Mouse (Mus musculus) liver, adult 2 months (tissue): ENCODE measurements at regions not wholly inside any gene's neighbourhood (a gene's known extent, or its start where the extent isn't known, plus 50 kb on each side); places are given as distances from the start of the nearest gene placed in this dataset.

Experiments used
- DNase-seq: peaks from one replicate; pipeline ENCODE4 v3.0.0-alpha.2; 2011; ENCODE audit warnings: low read depth, low spot score; ENCODE audit errors: extremely low read depth
- H3K27ac ChIP-seq: fragments of 200-500 bp; replicated peaks from 2 replicates; pipeline ENCODE4 v1.5.1; 2012; ENCODE audit warnings: low read depth, mild to moderate bottlenecking, control low read depth, inconsistent platforms, low read length; ENCODE audit not compliant: insufficient read depth
- H3K27me3 ChIP-seq: fragments of 200-500 bp; 2 replicates; pipeline ENCODE4 v1.6.1; 2012; ENCODE audit warnings: mild to moderate bottlenecking, moderate library complexity, low read length, inconsistent platforms; ENCODE audit not compliant: control insufficient read depth, insufficient read depth
- H3K36me3 ChIP-seq: fragments of 200-500 bp; 2 replicates; pipeline ENCODE4 v1.6.1; 2012; ENCODE audit warnings: low read length, inconsistent platforms; ENCODE audit not compliant: control insufficient read depth, insufficient read depth
- H3K4me1 ChIP-seq: fragments of 200-500 bp; 2 replicates; pipeline ENCODE4 v1.6.1; 2011; ENCODE audit warnings: low read length; ENCODE audit not compliant: control insufficient read depth, insufficient read depth
- H3K4me3 ChIP-seq: fragments of 200-500 bp; 2 replicates; pipeline ENCODE4 v1.5.1; 2011; ENCODE audit warnings: low read depth, mild to moderate bottlenecking, control low read depth, low read length, moderate library complexity; ENCODE audit not compliant: insufficient read depth
- H3K79me2 ChIP-seq: fragments of 200-500 bp; 2 replicates; pipeline ENCODE4 v1.6.1; 2012; ENCODE audit warnings: inconsistent platforms, mild to moderate bottlenecking, low read length, moderate library complexity; ENCODE audit not compliant: control insufficient read depth, insufficient read depth
- H3K9ac ChIP-seq: fragments of 200-500 bp; 2 replicates; pipeline ENCODE4 v1.6.1; 2012; ENCODE audit warnings: low read depth, mild to moderate bottlenecking, control low read depth, inconsistent platforms, low read length
- CTCF ChIP-seq: fragments of 200-500 bp; IDR thresholded peaks from 2 replicates; pipeline ENCODE4 v1.5.1; 2011; ENCODE audit warnings: low read depth, low read length, control low read depth
- POLR2A ChIP-seq: fragments of 200-500 bp; IDR thresholded peaks from 2 replicates; pipeline ENCODE4 v1.6.1; 2011; ENCODE audit warnings: low read length, control low read depth; ENCODE audit not compliant: insufficient read depth; ENCODE audit errors: extremely low read depth
- WGBS: fragments of 180-500 bp; shearing (Covaris S2); methylation state at CpG from one replicate; pipeline ENCODE4 v1.1.7; 2018; 5-methylcytosine and 5-hydroxymethylcytosine counted together

DNA sequence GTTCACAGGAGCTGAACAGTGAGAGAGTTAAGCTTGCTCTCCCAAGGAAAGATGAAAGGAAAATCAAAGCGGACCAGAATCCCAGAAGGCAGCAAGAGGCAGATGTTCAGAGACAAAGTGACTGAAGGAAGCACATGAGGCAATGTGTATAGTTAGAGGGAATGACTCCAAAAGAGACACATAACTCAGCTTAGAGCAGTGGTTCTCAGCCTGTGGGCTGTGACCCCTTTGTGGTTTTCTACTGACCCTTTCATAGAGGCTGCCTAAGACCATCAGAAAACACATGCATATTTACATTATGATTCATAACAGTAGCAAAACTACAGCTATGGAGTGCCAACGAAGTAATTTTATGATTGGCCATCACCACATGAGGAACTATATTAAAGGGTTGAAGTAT lies 301.5 kb upstream of the Hnrnpa3 start:
- Histone ChIP-seq H3K4me1 (0 out of 2 replicates have a peak, but pooled peaks cover 1% of the 10 kb centered on the region), H3K27ac (no peak overlapping the region), H3K79me2 (no peaks in the 10 kb centered on the region), H3K4me3 (no peak overlapping the region), H3K9ac (no peak overlapping the region), H3K27me3 (no peaks in the 10 kb centered on the region), H3K36me3 (no peaks in the 10 kb centered on the region)
- 78% methylated on average over 2 of the region's 2 CpGs for WGBS
- DNase-seq, result no peak
- TF ChIP-seq CTCF (no peak), POLR2A (no peak)

GRCm38 (mm10) chr2:75360936-75361335 lies 298.1 kb upstream of the Hnrnpa3 start:
- Histone ChIP-seq H3K79me2 (no peaks in the 10 kb centered on the region), H3K27me3 (no peaks in the 10 kb centered on the region), H3K27ac (no peak overlapping the region), H3K9ac (no peak overlapping the region), H3K4me1 (0 out of 2 replicates have a peak, but pooled peaks cover 1% of the 10 kb centered on the region), H3K4me3 (no peak overlapping the region), H3K36me3 (no peaks in the 10 kb centered on the region)
- WGBS, result 74% methylated on average over 3 of the region's 3 CpGs
- no peak for DNase-seq
- no peak for TF ChIP-seq CTCF
- no peak for TF ChIP-seq POLR2A

- Histone ChIP-seq H3K79me2 (no peaks in the 10 kb centered on the region), H3K27ac (no peak overlapping the region), H3K4me1 (no peaks in the 10 kb centered on the region), H3K4me3 (no peak overlapping the region), H3K36me3 (no peaks in the 10 kb centered on the region), H3K27me3 (no peaks in the 10 kb centered on the region; the same call in 1 of the 2 replicates), H3K9ac (no peak overlapping the region)
- DNase-seq, result no peak
- TF ChIP-seq CTCF (no peak), POLR2A (no peak)
- WGBS, result 82% methylated on average over 5 of the region's 5 CpGs
Measured at GRCm38 (mm10) chr2:75376666-75377065, 282.4 kb upstream of the Hnrnpa3 start.

- Histone ChIP-seq H3K27ac (no peak overlapping the region), H3K36me3 (no peaks in the 10 kb centered on the region), H3K9ac (no peak overlapping the region), H3K4me1 (no peaks in the 10 kb centered on the region), H3K27me3 (no peaks in the 10 kb centered on the region), H3K4me3 (no peak overlapping the region), H3K79me2 (no peaks in the 10 kb centered on the region)
- no peak for DNase-seq
- TF ChIP-seq CTCF (no peak), POLR2A (no peak)
- 71% methylated on average over 7 of the region's 7 CpGs for WGBS
Measured at GRCm38 (mm10) chr2:75385551-75386263, 273.4 kb upstream of the Hnrnpa3 start.

DNA sequence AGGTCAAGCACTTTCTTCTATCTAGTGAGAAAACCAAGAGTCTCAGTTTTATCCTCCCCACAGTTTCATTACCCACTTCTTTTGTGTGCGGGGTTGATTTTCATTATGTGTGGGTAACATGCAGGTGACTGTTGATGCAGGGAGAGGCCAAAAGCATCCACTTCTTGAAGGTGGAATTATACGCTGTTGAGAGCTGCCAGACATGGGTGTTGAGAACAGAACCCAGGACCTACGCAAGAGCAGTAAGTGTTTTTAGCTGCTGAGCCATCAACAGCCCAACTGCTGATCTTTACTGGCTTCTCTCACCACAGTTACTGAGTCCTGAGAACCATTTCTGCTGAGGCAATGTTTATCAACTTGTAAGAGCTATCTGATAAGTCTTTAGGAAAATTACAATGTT lies 272.4 kb upstream of the Hnrnpa3 start:
- H3K79me2 ChIP-seq, result no peaks in the 10 kb centered on the region
- H3K27me3 ChIP-seq, result no peaks in the 10 kb centered on the region
- DNase-seq, result no peak
- H3K36me3 ChIP-seq, result no peaks in the 10 kb centered on the region
- H3K4me3 ChIP-seq, result no peak overlapping the region
- H3K9ac ChIP-seq, result no peak overlapping the region
- TF ChIP-seq CTCF, result no peak
- TF ChIP-seq POLR2A, result no peak
- no peaks in the 10 kb centered on the region for H3K4me1 ChIP-seq
- no peak overlapping the region for H3K27ac ChIP-seq
- 92% methylated on average over 3 of the region's 3 CpGs for WGBS

DNA sequence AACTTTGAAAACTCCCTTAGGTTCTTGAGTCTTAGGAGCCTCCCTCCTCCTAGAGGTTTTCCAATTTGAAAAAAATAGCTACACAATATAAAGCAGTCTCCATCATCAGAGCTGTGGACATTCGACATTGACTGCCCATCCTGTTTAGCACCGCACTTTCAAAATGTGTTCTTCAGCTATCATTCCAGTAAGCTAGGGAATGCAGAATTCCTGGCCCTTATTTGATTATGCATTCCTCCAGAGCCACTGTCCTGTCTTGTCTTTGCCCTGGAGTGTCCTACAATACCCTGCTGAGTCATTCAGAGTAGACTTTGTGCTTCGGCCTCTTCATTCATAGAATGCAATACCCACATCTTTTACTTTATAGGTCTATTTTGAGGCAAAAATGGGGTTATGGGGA lies 267.0 kb upstream of the Hnrnpa3 start:
- Histone ChIP-seq H3K79me2 (no peaks in the 10 kb centered on the region), H3K36me3 (no peaks in the 10 kb centered on the region), H3K4me1 (no peaks in the 10 kb centered on the region), H3K9ac (no peak overlapping the region), H3K4me3 (no peak overlapping the region), H3K27ac (no peak overlapping the region), H3K27me3 (no peaks in the 10 kb centered on the region)
- 86% methylated on average over 3 of the region's 3 CpGs for WGBS
- no peak for TF ChIP-seq CTCF
- TF ChIP-seq POLR2A, result no peak
- no peak for DNase-seq
